Mouse (Mus musculus): ENCODE data around the gene Sh3tc1. TPM values are rescaled to one million over a fixed set of nuclear protein-coding genes. Genes with fewer than 3 reads are reported as not detected.

Sh3tc1 gene
- polyA plus RNA-seq, 1 experiment from 2014 or later, result 4.0 TPM

DNA sequence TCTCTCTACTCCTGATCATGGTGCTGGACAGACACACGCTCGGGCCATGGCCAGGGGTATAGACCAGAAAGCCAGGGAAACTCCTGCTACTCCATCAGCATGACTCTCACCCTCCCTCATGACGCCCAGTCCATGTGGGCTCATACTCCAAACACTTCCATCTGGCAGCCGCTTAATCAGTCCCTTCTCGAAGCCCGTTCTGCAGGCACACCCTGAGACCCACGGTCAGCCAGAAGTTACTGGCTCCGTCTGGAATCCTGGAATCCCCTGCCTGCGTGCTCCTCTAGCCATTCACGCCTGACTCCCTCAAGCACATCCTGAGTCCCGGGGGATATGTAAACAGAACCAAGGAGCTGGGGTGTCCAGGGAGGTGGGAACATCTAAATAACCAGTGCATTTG lies 48.5 kb downstream of the Sh3tc1 start:
- no peak for DNase-seq (ENCODE audit: low spot score)

DNA sequence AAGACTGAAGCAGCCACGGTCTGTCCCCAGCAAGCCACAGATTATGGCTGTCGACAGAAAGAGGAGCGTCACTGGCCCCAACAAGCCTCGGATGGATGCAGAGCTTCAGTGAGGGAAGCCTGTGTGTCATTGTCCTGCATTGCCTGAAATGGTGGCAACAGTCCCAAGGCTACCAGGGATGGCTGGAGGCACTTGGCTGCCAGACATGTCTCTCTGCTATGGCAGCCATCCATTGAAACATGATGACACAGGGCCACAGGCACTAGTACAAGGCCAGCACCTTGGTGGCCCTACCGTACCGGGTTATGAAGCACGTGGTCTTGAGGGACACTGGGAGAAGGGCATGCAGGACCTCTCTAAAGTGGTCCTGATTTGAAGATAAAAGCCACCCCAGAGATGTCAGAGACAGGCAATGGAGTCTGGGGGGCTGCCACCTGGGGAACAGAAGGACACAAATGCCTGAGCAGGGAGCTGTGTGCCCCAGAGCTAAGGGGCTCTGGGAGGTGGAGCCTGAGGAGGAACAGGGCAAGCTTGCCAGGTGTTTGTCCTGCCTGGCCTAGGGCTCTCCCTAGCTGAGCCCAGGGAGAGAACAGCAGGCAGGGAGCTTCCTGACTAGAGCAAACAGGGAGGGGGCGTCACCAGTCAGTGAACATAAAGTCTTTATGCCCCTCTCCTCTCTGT lies 49.2 kb downstream of the Sh3tc1 start:
- Histone ChIP-seq H3K9ac (ENCODE audit: low read depth, low read length) (no peak overlapping the region), H3K27me3 (replicated peaks; ENCODE audit: control insufficient read depth, insufficient read depth, low read length) (no peaks in the 10 kb centered on the region), H3K4me3 (ENCODE audit: low read depth, low read length) (no peak overlapping the region), H3K9me3 (ENCODE audit: control insufficient read depth, low read length) (no peaks in the 10 kb centered on the region), H3K36me3 (ENCODE audit: control insufficient read depth, insufficient read depth, low read length) (no peaks in the 10 kb centered on the region), H3K4me2 (no peak overlapping the region), H3K4me1 (replicated peaks; ENCODE audit: control insufficient read depth, insufficient read depth, low read length) (no peaks in the 10 kb centered on the region), H3K27ac (ENCODE audit: low read depth, low read length) (no peak overlapping the region)
- DNase-seq (ENCODE audit: low spot score) (no peak), ATAC-seq (replicated peaks; ENCODE audit: low FRiP score) (no peak)
- 84% methylated on average over 8 of the region's 8 CpGs for WGBS

More for the DNA sequence above, 48.5 kb downstream of the Sh3tc1 start:
- Histone ChIP-seq H3K9ac (ENCODE audit: low read depth, low read length) (no peak overlapping the region), H3K27me3 (replicated peaks; ENCODE audit: control insufficient read depth, insufficient read depth, low read length) (no peaks in the 10 kb centered on the region), H3K4me3 (ENCODE audit: low read depth, low read length) (no peak overlapping the region), H3K36me3 (ENCODE audit: control insufficient read depth, insufficient read depth, low read length) (no peaks in the 10 kb centered on the region), H3K4me2 (no peak overlapping the region), H3K9me3 (ENCODE audit: control insufficient read depth, low read length) (no peaks in the 10 kb centered on the region), H3K4me1 (replicated peaks; ENCODE audit: control insufficient read depth, insufficient read depth, low read length) (no peaks in the 10 kb centered on the region), H3K27ac (ENCODE audit: low read depth, low read length) (no peak overlapping the region)
- WGBS, result 61% methylated on average over 11 of the region's 11 CpGs
- ATAC-seq (replicated peaks; ENCODE audit: low FRiP score), result no peak

DNA sequence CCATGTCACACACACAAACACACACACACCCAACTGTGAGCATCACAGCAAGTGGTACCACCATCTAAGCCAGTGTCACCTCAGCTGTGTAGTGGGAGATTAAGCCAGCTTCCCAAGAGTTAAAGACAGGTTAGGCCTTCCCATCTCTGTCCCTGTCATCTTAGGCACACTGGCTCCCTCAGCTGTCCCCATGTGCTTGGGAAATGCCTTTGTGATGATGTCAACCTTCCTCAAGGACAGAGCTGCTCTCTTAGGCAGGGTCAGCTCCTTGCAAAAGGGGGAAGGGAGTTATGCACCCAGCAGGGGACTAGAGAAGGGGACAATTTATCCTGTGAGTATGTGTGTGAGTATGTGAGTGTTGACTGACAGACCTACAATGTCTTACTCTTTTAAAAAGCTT lies 50.4 kb downstream of the Sh3tc1 start:
- no peak overlapping the region for H3K9ac ChIP-seq (ENCODE audit: low read depth, low read length)
- no peak for ATAC-seq (replicated peaks; ENCODE audit: low FRiP score)
- no peaks in the 10 kb centered on the region for H3K27me3 ChIP-seq (replicated peaks; ENCODE audit: control insufficient read depth, insufficient read depth, low read length)
- H3K4me3 ChIP-seq (ENCODE audit: low read depth, low read length), result no peak overlapping the region
- no peaks in the 10 kb centered on the region for H3K9me3 ChIP-seq (ENCODE audit: control insufficient read depth, low read length)
- H3K36me3 ChIP-seq (ENCODE audit: control insufficient read depth, insufficient read depth, low read length), result no peaks in the 10 kb centered on the region
- H3K27ac ChIP-seq (ENCODE audit: low read depth, low read length), result no peak overlapping the region
- H3K4me2 ChIP-seq, result no peak overlapping the region
- 0 out of 2 replicates have a peak, but pooled peaks cover 2% of the 10 kb centered on the region for H3K4me1 ChIP-seq (replicated peaks; ENCODE audit: control insufficient read depth, insufficient read depth, low read length)
- DNase-seq (ENCODE audit: low spot score), result no peak

DNA sequence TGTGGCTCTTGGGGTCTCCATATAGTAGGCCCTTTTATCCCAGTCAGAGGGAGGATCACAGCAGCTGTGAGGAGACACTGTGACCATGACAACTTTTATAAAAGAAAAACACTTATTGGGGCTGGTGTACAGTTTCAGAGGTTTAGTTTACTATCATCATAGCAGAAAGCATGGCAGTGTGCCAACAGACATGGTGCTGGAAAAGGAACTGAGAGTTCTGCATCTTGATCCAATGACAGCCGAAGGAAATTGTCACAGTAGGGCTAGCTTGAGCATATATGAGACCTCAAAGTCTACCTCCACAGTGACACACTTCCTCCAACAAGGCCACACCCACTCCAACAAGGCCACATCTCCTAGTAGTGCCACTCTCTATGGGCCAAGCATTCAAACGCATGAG lies 50.9 kb downstream of the Sh3tc1 start:
- Histone ChIP-seq H3K9me3 (ENCODE audit: control insufficient read depth, low read length) (no peaks in the 10 kb centered on the region), H3K27ac (ENCODE audit: low read depth, low read length) (no peak overlapping the region), H3K4me3 (ENCODE audit: low read depth, low read length) (no peak overlapping the region), H3K27me3 (replicated peaks; ENCODE audit: control insufficient read depth, insufficient read depth, low read length) (no peaks in the 10 kb centered on the region), H3K4me1 (replicated peaks; ENCODE audit: control insufficient read depth, insufficient read depth, low read length) (0 out of 2 replicates have a peak, but pooled peaks cover 2% of the 10 kb centered on the region), H3K36me3 (ENCODE audit: control insufficient read depth, insufficient read depth, low read length) (no peaks in the 10 kb centered on the region), H3K4me2 (no peak overlapping the region), H3K9ac (ENCODE audit: low read depth, low read length) (no peak overlapping the region)
- no peak for DNase-seq (ENCODE audit: low spot score)
- 78% methylated on average over 2 of the region's 2 CpGs for WGBS
- no peak for ATAC-seq (replicated peaks; ENCODE audit: low FRiP score)

DNA sequence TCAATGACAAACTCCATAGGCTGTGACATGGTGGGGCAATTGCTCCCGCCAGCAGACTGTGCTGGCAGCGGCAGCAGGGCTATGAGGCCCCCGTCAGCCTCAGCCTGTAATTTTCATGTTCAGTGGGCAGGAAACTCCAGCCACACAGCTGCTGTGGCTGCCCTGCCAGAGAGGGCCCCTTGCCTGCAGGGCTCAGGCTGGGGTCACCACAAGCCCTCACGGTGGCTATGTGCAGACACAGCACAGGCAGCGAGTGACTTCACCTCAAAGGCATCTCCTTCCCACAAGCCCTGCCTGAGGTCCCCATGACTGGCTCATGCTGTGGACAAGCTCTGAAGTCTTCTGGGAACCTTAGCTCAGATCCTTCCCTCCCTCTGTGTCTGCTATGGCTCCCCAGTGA lies 52.7 kb downstream of the Sh3tc1 start:
- Histone ChIP-seq H3K9ac (ENCODE audit: low read depth, low read length) (no peak overlapping the region), H3K27me3 (replicated peaks; ENCODE audit: control insufficient read depth, insufficient read depth, low read length) (no peaks in the 10 kb centered on the region), H3K27ac (ENCODE audit: low read depth, low read length) (no peak overlapping the region), H3K4me3 (ENCODE audit: low read depth, low read length) (no peak overlapping the region), H3K4me2 (no peak overlapping the region), H3K9me3 (ENCODE audit: control insufficient read depth, low read length) (no peaks in the 10 kb centered on the region), H3K36me3 (ENCODE audit: control insufficient read depth, insufficient read depth, low read length) (no peaks in the 10 kb centered on the region), H3K4me1 (replicated peaks; ENCODE audit: control insufficient read depth, insufficient read depth, low read length) (0 out of 2 replicates have a peak, but pooled peaks cover 2% of the 10 kb centered on the region)
- WGBS, result 50% methylated on average over 5 of the region's 5 CpGs
- no peak for DNase-seq (ENCODE audit: low spot score)
- ATAC-seq (replicated peaks; ENCODE audit: low FRiP score), result no peak

DNA sequence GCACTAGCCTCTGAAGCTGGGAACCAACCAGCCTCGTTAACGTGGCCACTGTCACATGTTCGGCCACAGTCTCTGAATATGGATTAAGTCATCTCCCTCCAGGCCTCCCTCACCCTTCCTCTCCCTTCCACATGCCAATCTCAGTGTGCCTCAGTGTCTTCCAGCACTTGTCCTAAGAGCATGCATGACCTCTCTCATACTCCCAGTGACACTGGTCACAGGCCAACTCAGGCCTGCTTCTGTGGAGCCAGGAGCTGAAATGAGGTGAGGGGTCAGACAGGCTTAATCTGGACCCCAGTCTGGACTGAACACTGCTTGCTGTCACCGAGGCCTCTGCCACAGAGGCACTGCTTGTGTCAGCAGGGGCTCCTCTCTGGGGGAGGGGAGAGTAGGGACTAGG lies 53.5 kb downstream of the Sh3tc1 start:
- H3K4me1 ChIP-seq (replicated peaks; ENCODE audit: control insufficient read depth, insufficient read depth, low read length), result 0 out of 2 replicates have a peak, but pooled peaks cover 2% of the 10 kb centered on the region

DNA sequence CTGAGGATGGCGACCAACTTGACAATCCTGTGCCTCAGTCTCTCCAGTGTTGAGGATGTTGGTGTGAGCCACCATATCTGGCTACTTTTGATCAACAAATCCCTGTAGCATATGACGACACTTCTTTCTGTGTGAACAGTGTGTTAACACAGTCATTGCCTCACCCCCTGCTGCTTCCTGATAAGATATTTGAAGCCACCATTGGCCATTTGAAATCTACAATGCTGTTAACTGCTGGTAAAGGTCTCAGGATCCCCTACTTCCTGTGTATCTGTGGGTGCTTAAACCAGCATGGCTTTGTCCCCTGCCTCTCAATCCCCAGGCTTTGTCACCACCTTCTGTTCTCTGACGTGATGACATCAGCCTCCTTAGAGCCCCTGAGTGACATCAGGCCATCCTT lies 54.7 kb downstream of the Sh3tc1 start:
- 30% methylated on average over 3 of the region's 3 CpGs for WGBS
- no peak overlapping the region for H3K9ac ChIP-seq (ENCODE audit: low read depth, low read length)
- ATAC-seq (replicated peaks; ENCODE audit: low FRiP score) (no peak), DNase-seq (ENCODE audit: low spot score) (no peak)
- H3K9me3 ChIP-seq (ENCODE audit: control insufficient read depth, low read length), result no peaks in the 10 kb centered on the region
- no peak overlapping the region for H3K4me2 ChIP-seq
- 0 out of 2 replicates have a peak, but pooled peaks cover 2% of the 10 kb centered on the region for H3K4me1 ChIP-seq (replicated peaks; ENCODE audit: control insufficient read depth, insufficient read depth, low read length)
- no peak overlapping the region for H3K4me3 ChIP-seq (ENCODE audit: low read depth, low read length)
- H3K27me3 ChIP-seq (replicated peaks; ENCODE audit: control insufficient read depth, insufficient read depth, low read length), result peaks cover 5% of the 10 kb centered on the region
- no peak overlapping the region for H3K27ac ChIP-seq (ENCODE audit: low read depth, low read length)
- no peaks in the 10 kb centered on the region for H3K36me3 ChIP-seq (ENCODE audit: control insufficient read depth, insufficient read depth, low read length)

More for the DNA sequence above, 53.5 kb downstream of the Sh3tc1 start:
- no peak for DNase-seq (ENCODE audit: low spot score)
- Histone ChIP-seq H3K36me3 (ENCODE audit: control insufficient read depth, insufficient read depth, low read length) (no peaks in the 10 kb centered on the region), H3K9ac (ENCODE audit: low read depth, low read length) (no peak overlapping the region), H3K9me3 (ENCODE audit: control insufficient read depth, low read length) (no peaks in the 10 kb centered on the region), H3K27ac (ENCODE audit: low read depth, low read length) (no peak overlapping the region), H3K4me3 (ENCODE audit: low read depth, low read length) (no peak overlapping the region), H3K27me3 (replicated peaks; ENCODE audit: control insufficient read depth, insufficient read depth, low read length) (no peaks in the 10 kb centered on the region), H3K4me2 (no peak overlapping the region)
- WGBS, result 78% methylated on average over 4 of the region's 4 CpGs
- ATAC-seq (replicated peaks; ENCODE audit: low FRiP score), result no peak

DNA sequence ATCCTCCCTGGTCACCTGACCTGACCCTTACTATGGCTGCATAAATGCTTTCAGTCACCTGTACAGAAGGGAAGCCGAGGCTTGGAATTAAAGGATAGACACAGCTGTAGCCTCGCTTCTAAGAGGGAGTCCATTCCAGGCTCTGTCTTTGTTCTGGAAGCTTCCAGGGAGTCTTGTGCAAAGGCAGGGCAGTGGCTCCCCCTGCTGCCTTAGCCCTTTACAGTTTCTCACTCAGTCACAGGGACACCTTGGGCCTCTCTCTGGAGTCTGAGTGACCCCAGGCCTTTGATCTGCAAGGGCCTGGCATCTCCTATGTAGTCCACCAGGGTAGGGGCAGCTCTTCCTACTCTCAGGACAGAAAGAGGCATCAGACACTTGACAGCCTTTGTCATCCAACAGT lies 58.8 kb downstream of the Sh3tc1 start:
- no peak for ATAC-seq (replicated peaks; ENCODE audit: low FRiP score)
- 54% methylated on average over 2 of the region's 2 CpGs for WGBS
- no peaks in the 10 kb centered on the region for H3K9me3 ChIP-seq (ENCODE audit: control insufficient read depth, low read length)
- H3K4me2 ChIP-seq, result no peak overlapping the region
- H3K27me3 ChIP-seq (replicated peaks; ENCODE audit: control insufficient read depth, insufficient read depth, low read length), result peaks cover 37% of the 10 kb centered on the region
- no peak overlapping the region for H3K9ac ChIP-seq (ENCODE audit: low read depth, low read length)
- H3K4me1 ChIP-seq (replicated peaks; ENCODE audit: control insufficient read depth, insufficient read depth, low read length), result peaks cover 2% of the 10 kb centered on the region; the same call in 1 of the 2 replicates
- no peak overlapping the region for H3K4me3 ChIP-seq (ENCODE audit: low read depth, low read length)
- DNase-seq (ENCODE audit: low spot score), result no peak
- no peaks in the 10 kb centered on the region for H3K36me3 ChIP-seq (ENCODE audit: control insufficient read depth, insufficient read depth, low read length)
- no peak overlapping the region for H3K27ac ChIP-seq (ENCODE audit: low read depth, low read length)

Data from liver, embryonic 11.5 days (tissue).